Mouse (Mus musculus): ENCODE measurements around the gene Gm49403. TPM values are rescaled to one million over a fixed set of nuclear protein-coding genes. Genes with fewer than 3 reads are reported as not detected.

The Gm49403 gene
- total and polyA plus RNA-seq, 2 experiments from 2014 or later: not detected

- DNase-seq (ENCODE audit: low spot score): peak; percentile 55
- peak overlapping the region; percentile 87 for H3K27ac ChIP-seq (ENCODE audit: low read depth)
- ATAC-seq (ENCODE audit: insufficient read depth, low read depth): no peak
- no peak for TF ChIP-seq EP300 (IDR thresholded peaks at IDR 0.05; ENCODE audit: low read depth)
- TF ChIP-seq CTCF (IDR thresholded peaks at IDR 0.05; ENCODE audit: low read depth): no peak
- peaks cover 28% of the 10 kb centered on the region for H3K36me3 ChIP-seq (replicated peaks; ENCODE audit: control insufficient read depth, insufficient read depth, low read length)
- no peaks in the 10 kb centered on the region for H3K27me3 ChIP-seq (ENCODE audit: control insufficient read depth, insufficient read depth, low read length)
- H3K4me2 ChIP-seq (ENCODE audit: low read depth, low read length): peak overlapping the region; percentile 90
- H3K9ac ChIP-seq (replicated peaks; ENCODE audit: low read depth, low read length): peak overlapping the region; percentile 81
- no peaks in the 10 kb centered on the region for H3K9me3 ChIP-seq (replicated peaks; ENCODE audit: control insufficient read depth, low read length)
- H3K4me3 ChIP-seq (ENCODE audit: low read depth, low read length): peak overlapping the region; percentile 75
- peaks cover 15% of the 10 kb centered on the region for H3K4me1 ChIP-seq (ENCODE audit: control insufficient read depth, insufficient read depth)
- 3% methylated on average over 6 of the region's 6 CpGs for WGBS
These were observed 37.1 kb downstream of the Gm49403 start for GRCm38 (mm10) chr19:8920836-8921291.

DNA sequence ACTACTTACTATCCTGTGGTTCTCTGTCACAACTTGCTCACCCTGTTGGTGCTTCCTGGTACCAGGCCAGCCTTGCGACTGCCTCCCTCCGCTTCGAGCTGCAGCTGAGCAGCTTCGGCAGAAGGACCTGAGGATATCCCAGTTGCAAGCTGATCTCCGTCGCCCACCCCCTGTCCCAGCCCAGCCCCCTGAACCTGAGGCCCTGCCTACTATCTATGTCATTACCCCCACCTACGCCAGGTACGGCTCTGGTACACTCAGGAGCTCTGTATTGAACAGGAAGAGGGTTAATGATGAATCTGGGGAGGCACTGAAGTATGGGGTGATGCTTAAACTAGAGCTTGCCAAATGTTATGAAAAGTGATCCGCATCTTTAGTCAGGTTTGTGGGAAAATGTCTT, 38.0 kb downstream of the Gm49403 start:
- TF ChIP-seq EP300 (IDR thresholded peaks at IDR 0.05; ENCODE audit: low read depth): no peak
- TF ChIP-seq CTCF (IDR thresholded peaks at IDR 0.05; ENCODE audit: low read depth): no peak
- H3K9ac ChIP-seq (replicated peaks; ENCODE audit: low read depth, low read length): 0 out of 2 replicates have a peak overlapping the region, but pooled peaks have one; percentile 81
- no peak for ATAC-seq (ENCODE audit: insufficient read depth, low read depth)

DNA sequence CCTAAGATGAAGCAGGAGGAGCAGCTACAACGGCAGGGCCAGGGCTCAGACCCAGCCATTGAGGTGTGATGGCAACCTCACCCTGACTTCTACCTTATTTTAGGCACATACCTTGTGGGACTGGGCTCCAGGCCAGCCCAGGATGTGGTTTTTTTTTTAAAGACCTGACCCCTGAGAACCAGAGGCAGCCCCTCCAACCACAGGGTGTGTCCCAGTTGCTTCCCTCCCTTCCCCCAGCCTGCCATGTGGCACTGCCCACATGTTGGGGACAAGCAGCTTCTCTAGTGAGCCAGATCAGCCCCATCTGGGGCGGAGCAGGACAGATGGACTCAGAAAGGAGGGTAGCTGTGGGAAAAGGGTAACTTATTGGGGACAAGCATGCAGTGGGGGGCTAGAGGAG, 43.0 kb downstream of the Gm49403 start:
- no peak overlapping the region for H3K27ac ChIP-seq (ENCODE audit: low read depth)
- H3K9ac ChIP-seq (replicated peaks; ENCODE audit: low read depth, low read length): no peak overlapping the region
- WGBS: 78% methylated on average over 2 of the region's 2 CpGs
- H3K9me3 ChIP-seq (replicated peaks; ENCODE audit: control insufficient read depth, low read length): no peaks in the 10 kb centered on the region
- H3K36me3 ChIP-seq (replicated peaks; ENCODE audit: control insufficient read depth, insufficient read depth, low read length): peaks cover 40% of the 10 kb centered on the region
- DNase-seq (ENCODE audit: low spot score) (no peak), ATAC-seq (ENCODE audit: insufficient read depth, low read depth) (no peak)
- H3K27me3 ChIP-seq (ENCODE audit: control insufficient read depth, insufficient read depth, low read length): no peaks in the 10 kb centered on the region
- H3K4me1 ChIP-seq (ENCODE audit: control insufficient read depth, insufficient read depth): peaks cover 10% of the 10 kb centered on the region; the same call in 1 of the 2 replicates
- H3K4me3 ChIP-seq (ENCODE audit: low read depth, low read length): no peak overlapping the region
- TF ChIP-seq CTCF (IDR thresholded peaks at IDR 0.05; ENCODE audit: low read depth) (no peak), EP300 (IDR thresholded peaks at IDR 0.05; ENCODE audit: low read depth) (no peak)
- no peak overlapping the region for H3K4me2 ChIP-seq (ENCODE audit: low read depth, low read length)

More for the DNA sequence above, 38.0 kb downstream of the Gm49403 start:
- no peaks in the 10 kb centered on the region for H3K9me3 ChIP-seq (replicated peaks; ENCODE audit: control insufficient read depth, low read length)
- H3K4me3 ChIP-seq (ENCODE audit: low read depth, low read length): no peak overlapping the region
- no peak for DNase-seq (ENCODE audit: low spot score)
- H3K27ac ChIP-seq (ENCODE audit: low read depth): no peak overlapping the region
- peaks cover 15% of the 10 kb centered on the region for H3K4me1 ChIP-seq (ENCODE audit: control insufficient read depth, insufficient read depth)
- 70% methylated on average over 9 of the region's 9 CpGs for WGBS
- H3K4me2 ChIP-seq (ENCODE audit: low read depth, low read length): peak overlapping the region; percentile 90; the same call in 1 of the 2 replicates
- no peaks in the 10 kb centered on the region for H3K27me3 ChIP-seq (ENCODE audit: control insufficient read depth, insufficient read depth, low read length)
- peaks cover 28% of the 10 kb centered on the region for H3K36me3 ChIP-seq (replicated peaks; ENCODE audit: control insufficient read depth, insufficient read depth, low read length)

GRCm38 (mm10) chr19:8927891-8928525, 44.3 kb downstream of the Gm49403 start:
- WGBS: 85% methylated on average over 12 of the region's 12 CpGs
- no peak for DNase-seq (ENCODE audit: low spot score)
- Histone ChIP-seq H3K4me1 (ENCODE audit: control insufficient read depth, insufficient read depth) (0 out of 2 replicates have a peak, but pooled peaks cover 9% of the 10 kb centered on the region), H3K36me3 (replicated peaks; ENCODE audit: control insufficient read depth, insufficient read depth, low read length) (peaks cover 39% of the 10 kb centered on the region), H3K9me3 (replicated peaks; ENCODE audit: control insufficient read depth, low read length) (no peaks in the 10 kb centered on the region), H3K9ac (replicated peaks; ENCODE audit: low read depth, low read length) (no peak overlapping the region), H3K4me2 (ENCODE audit: low read depth, low read length) (no peak overlapping the region), H3K27me3 (ENCODE audit: control insufficient read depth, insufficient read depth, low read length) (no peaks in the 10 kb centered on the region), H3K4me3 (ENCODE audit: low read depth, low read length) (no peak overlapping the region), H3K27ac (ENCODE audit: low read depth) (no peak overlapping the region)
- no peak for ATAC-seq (ENCODE audit: insufficient read depth, low read depth)
- TF ChIP-seq EP300 (IDR thresholded peaks at IDR 0.05; ENCODE audit: low read depth): no peak
- no peak for TF ChIP-seq CTCF (IDR thresholded peaks at IDR 0.05; ENCODE audit: low read depth)

DNA sequence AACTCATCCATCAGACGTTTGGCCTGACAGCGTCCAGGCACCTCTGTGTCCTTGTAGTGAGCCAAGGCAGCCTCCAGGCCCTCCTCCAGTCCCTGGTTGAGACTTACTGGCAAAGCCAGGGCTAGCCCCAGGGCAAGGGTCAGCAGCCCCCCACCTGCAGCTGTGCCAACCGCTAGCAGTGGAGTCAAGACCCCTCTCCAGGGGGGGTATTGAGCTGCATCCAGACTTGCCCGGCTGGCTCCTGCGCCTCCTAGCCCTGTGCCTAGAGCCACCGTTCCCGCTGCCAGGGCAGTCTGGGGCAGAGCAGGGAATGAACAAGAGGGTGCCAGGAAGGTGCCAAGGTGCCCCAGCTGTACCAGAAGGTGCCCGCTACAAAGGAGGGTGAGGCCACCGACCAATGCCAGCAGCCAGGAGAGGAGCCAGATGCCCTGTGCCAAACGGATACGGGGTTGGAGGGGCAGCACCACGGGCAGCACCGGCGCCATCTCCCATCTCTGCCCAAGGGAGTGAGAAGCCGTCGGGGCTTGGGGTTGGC, 45.0 kb downstream of the Gm49403 start:
- DNase-seq (ENCODE audit: low spot score) (no peak), ATAC-seq (ENCODE audit: insufficient read depth, low read depth) (no peak; the same call in 1 of the 2 replicates)
- H3K4me3 ChIP-seq (ENCODE audit: low read depth, low read length): peak overlapping the region; percentile 74
- peak overlapping the region; percentile 80 for H3K9ac ChIP-seq (replicated peaks; ENCODE audit: low read depth, low read length)
- H3K4me2 ChIP-seq (ENCODE audit: low read depth, low read length): peak overlapping the region; percentile 89
- H3K27ac ChIP-seq (ENCODE audit: low read depth): peak overlapping the region; percentile 82; the same call in 1 of the 2 replicates
- 0 out of 2 replicates have a peak, but pooled peaks cover 9% of the 10 kb centered on the region for H3K4me1 ChIP-seq (ENCODE audit: control insufficient read depth, insufficient read depth)
- H3K27me3 ChIP-seq (ENCODE audit: control insufficient read depth, insufficient read depth, low read length): no peaks in the 10 kb centered on the region
- H3K9me3 ChIP-seq (replicated peaks; ENCODE audit: control insufficient read depth, low read length): no peaks in the 10 kb centered on the region
- peaks cover 31% of the 10 kb centered on the region for H3K36me3 ChIP-seq (replicated peaks; ENCODE audit: control insufficient read depth, insufficient read depth, low read length)
- 20% methylated on average over 16 of the region's 16 CpGs for WGBS
- no peak for TF ChIP-seq EP300 (IDR thresholded peaks at IDR 0.05; ENCODE audit: low read depth)
- no peak for TF ChIP-seq CTCF (IDR thresholded peaks at IDR 0.05; ENCODE audit: low read depth)

Data from heart, postnatal 0 days (tissue).